Comparison of ENCODE assay signal across 8 mouse cellular contexts in the genomic region with DNA sequence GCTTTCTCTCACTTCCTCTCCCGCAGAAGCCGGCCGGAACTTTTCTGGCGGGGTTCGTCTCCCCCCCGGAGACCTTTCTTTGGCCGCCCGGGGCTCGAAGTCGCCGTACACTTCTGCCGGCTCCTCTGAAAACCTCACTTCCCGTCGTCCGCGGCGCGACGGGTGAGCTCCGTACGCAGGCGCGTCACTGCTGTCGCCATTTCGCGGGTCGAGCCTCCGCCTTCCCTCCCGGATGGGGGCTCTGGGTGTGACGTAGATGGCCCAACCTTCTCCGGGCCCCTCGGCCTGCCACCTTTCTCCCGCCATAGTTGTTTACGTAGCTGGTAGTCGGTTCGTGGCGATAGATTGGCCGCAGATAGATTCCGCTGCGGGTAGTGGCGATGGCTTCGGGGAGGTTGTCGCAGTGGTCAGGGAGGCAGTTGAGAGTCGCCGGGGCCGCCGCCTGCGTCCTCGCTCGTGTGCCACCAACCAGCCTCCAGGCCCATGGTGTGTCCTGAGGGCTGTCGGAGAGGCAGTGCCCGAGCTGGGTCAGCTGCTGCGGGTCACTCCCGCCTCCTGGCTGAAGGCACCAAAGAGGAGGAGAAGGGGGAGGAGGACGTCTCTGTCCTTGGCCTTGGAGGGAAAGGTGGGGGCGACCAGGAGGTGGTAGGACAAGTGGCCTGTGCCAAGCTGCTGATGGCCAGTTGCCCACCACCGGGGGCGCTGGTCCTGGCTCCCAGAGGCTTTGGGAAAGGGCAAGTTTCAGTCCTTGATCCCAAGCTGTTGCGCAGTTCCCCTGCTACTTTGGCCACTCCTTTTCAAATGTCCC. TPM values are rescaled to one million over a fixed set of nuclear protein-coding genes. Genes with fewer than 3 reads are reported as not detected.
DNase-seq lines count a peak whose midpoint lies in the region; ATAC-seq and TF ChIP-seq lines count a peak whose summit lies in the region.

Tor1aip1 (minus strand) TSS at position 551 of the 808 bp plus-strand sequence.

- H3K27ac ChIP-seq in embryonic facial prominence, embryonic 13.5 days = peak within 1 kb of the TSS; percentile 100
- peak within 1 kb of the TSS; percentile 99 for H3K27ac ChIP-seq in kidney, adult 2 months (ENCODE audit: insufficient read depth, low read depth, low read length)
- peak within 1 kb of the TSS; percentile 100 for H3K27ac ChIP-seq in limb, embryonic 13.5 days
- H3K27ac ChIP-seq in midbrain, embryonic 16.5 days (ENCODE audit: low read length) = peak within 1 kb of the TSS; percentile 99

- peaks cover 14% of the 10 kb centered on the region for H3K4me1 ChIP-seq in embryonic facial prominence, embryonic 13.5 days
- peaks cover 6% of the 10 kb centered on the region; the same call in 1 of the 2 replicates for H3K4me1 ChIP-seq in kidney, adult 2 months (ENCODE audit: control insufficient read depth, insufficient read depth, low read length)
- peaks cover 19% of the 10 kb centered on the region for H3K4me1 ChIP-seq in limb, embryonic 13.5 days
- H3K4me1 ChIP-seq in midbrain, embryonic 16.5 days (ENCODE audit: control insufficient read depth, insufficient read depth, low read length) = peaks cover 13% of the 10 kb centered on the region

- H3K27me3 ChIP-seq in embryonic facial prominence, embryonic 13.5 days = no peaks in the 10 kb centered on the region
- no peaks in the 10 kb centered on the region for H3K27me3 ChIP-seq in kidney, adult 2 months (replicated peaks; ENCODE audit: control insufficient read depth, insufficient read depth, low read length)
- H3K27me3 ChIP-seq in limb, embryonic 13.5 days = no peaks in the 10 kb centered on the region
- H3K27me3 ChIP-seq in midbrain, embryonic 16.5 days (ENCODE audit: control insufficient read depth, insufficient read depth, low read depth, low read length) = no peaks in the 10 kb centered on the region

- no peaks in the 10 kb centered on the region for H3K9me3 ChIP-seq in embryonic facial prominence, embryonic 13.5 days
- H3K9me3 ChIP-seq in limb, embryonic 13.5 days = no peaks in the 10 kb centered on the region
- H3K9me3 ChIP-seq in midbrain, embryonic 16.5 days (replicated peaks; ENCODE audit: control insufficient read depth, low read length, poor library complexity, severe bottlenecking) = no peaks in the 10 kb centered on the region

- peak; percentile 89 for TF ChIP-seq CTCF in kidney, adult 2 months (conservative IDR thresholded peaks at IDR 0.05; ENCODE audit: insufficient read depth, insufficient read length, low read depth, low read length)

- peak within 1 kb of the TSS; percentile 71 for H3K4me2 ChIP-seq in embryonic facial prominence, embryonic 13.5 days
- H3K4me2 ChIP-seq in limb, embryonic 13.5 days (replicated peaks) = peak within 1 kb of the TSS; percentile 73
- H3K4me2 ChIP-seq in midbrain, embryonic 16.5 days (ENCODE audit: low read length) = peak within 1 kb of the TSS; percentile 71

- peak; percentile 99 for DNase-seq in 3134 (ENCODE audit: extremely low read depth, insufficient read length, low spot score)
- DNase-seq in adrenal gland, postnatal 36 days = peak; percentile 99
- DNase-seq in heart, adult 18-20 months = peak; percentile 99
- peak; percentile 99 for DNase-seq in kidney, adult 2 months
- peak; percentile 89 to 95 for DNase-seq in spleen, postnatal 10 days (ENCODE audit: low spot score in 2 of 2)

- H3K9ac ChIP-seq in embryonic facial prominence, embryonic 13.5 days = peak within 1 kb of the TSS; percentile 93
- H3K9ac ChIP-seq in limb, embryonic 13.5 days = peak within 1 kb of the TSS; percentile 93
- peak within 1 kb of the TSS; percentile 92 for H3K9ac ChIP-seq in midbrain, embryonic 16.5 days (ENCODE audit: low read depth, low read length)

- peak; percentile 93 for ATAC-seq in embryonic facial prominence, embryonic 13.5 days (ENCODE audit: insufficient number of reproducible peaks, insufficient read depth, low FRiP score, low TSS enrichment, low read depth)
- ATAC-seq in limb, embryonic 13.5 days (ENCODE audit: low FRiP score, low read depth) = peak; percentile 94
- peak; percentile 96 for ATAC-seq in midbrain, embryonic 16.5 days

- TF ChIP-seq POLR2A in kidney, adult 2 months (IDR thresholded peaks at IDR 0.05; ENCODE audit: low read depth, low read length) = peak; percentile 65

- H3K36me3 ChIP-seq in embryonic facial prominence, embryonic 13.5 days = peaks cover 24% of the 10 kb centered on the region
- peaks cover 1% of the 10 kb centered on the region; the same call in 1 of the 2 replicates for H3K36me3 ChIP-seq in kidney, adult 2 months (ENCODE audit: control insufficient read depth, insufficient read depth, low read length)
- peaks cover 24% of the 10 kb centered on the region for H3K36me3 ChIP-seq in limb, embryonic 13.5 days
- peaks cover 13% of the 10 kb centered on the region for H3K36me3 ChIP-seq in midbrain, embryonic 16.5 days (ENCODE audit: control insufficient read depth, insufficient read depth, low read length)

- H3K4me3 ChIP-seq in embryonic facial prominence, embryonic 13.5 days = peak within 1 kb of the TSS; percentile 83
- H3K4me3 ChIP-seq in kidney, adult 2 months (ENCODE audit: insufficient read depth, low read depth, low read length) = peak within 1 kb of the TSS; percentile 92
- H3K4me3 ChIP-seq in limb, embryonic 13.5 days = peak within 1 kb of the TSS; percentile 78
- H3K4me3 ChIP-seq in midbrain, embryonic 16.5 days (ENCODE audit: low read depth, low read length) = peak within 1 kb of the TSS; percentile 80

- under 1% methylated on average over 59 of the region's 59 CpGs for WGBS in embryonic facial prominence, embryonic 13.5 days
- under 1% methylated on average over 59 of the region's 59 CpGs for WGBS in kidney, adult 2 months
- WGBS in limb, embryonic 13.5 days = under 1% methylated on average over 59 of the region's 59 CpGs
- WGBS in midbrain, embryonic 16.5 days = under 1% methylated on average over 59 of the region's 59 CpGs

RNA-seq across cellular contexts. Expression of gene Tor1aip1, which starts in this region (rescaled TPM):
- total RNA-seq in adrenal gland, postnatal 36 days (2021) = 100 to 1,000 TPM in 1 of 2 experiments, 10 to 100 TPM in 1; 98.4 to 125 TPM
- polyA plus RNA-seq in embryonic facial prominence, embryonic 13.5 days (2015; fragmentation: Nextera tagmentation; extraction: Ambion mirVana) = 43.8 and 48.7 TPM in 2 replicates
- total RNA-seq in heart, adult 18-20 months (2021) = 10 to 100 TPM; 87.1 to 94.0 TPM
- 32.5 and 35.3 TPM in 2 replicates for polyA plus RNA-seq in kidney, adult 2 months (2012; rRNA removed)
- 50.0 and 51.6 TPM in 2 replicates for polyA plus RNA-seq in limb, embryonic 13.5 days (2015; fragmentation: Nextera tagmentation; extraction: Ambion mirVana)
- polyA plus RNA-seq in midbrain, embryonic 16.5 days (2015; fragmentation: Nextera tagmentation; extraction: Ambion mirVana) = 14.2 and 17.3 TPM in 2 replicates

Comparison
In these comparisons a context has a peak if more than half of its experiments do, and no peak if none do; other contexts are left out.
1. Peak in every context shown above with its lines: DNase-seq, ATAC-seq, H3K4me3 ChIP-seq and H3K27ac ChIP-seq.